Mouse (Mus musculus) embryonic fibroblast, embryonic 13.5 days (primary cell): ENCODE results near the gene Gpr4.
A peak's percentile ranks its signal among the peaks of the same experiment; 100 is the strongest.

Source experiments
- CTCF ChIP-seq: IDR thresholded peaks from 2 replicates; pipeline ENCODE4 v1.5.1; 2011; ENCODE audit warnings: mild to moderate bottlenecking, control low read depth, low read length, moderate library complexity, borderline replicate concordance; ENCODE audit not compliant: insufficient read depth
- POLR2A ChIP-seq: IDR thresholded peaks from 2 replicates; pipeline ENCODE4 v1.6.1; 2011; ENCODE audit warnings: low read depth, mild to moderate bottlenecking, control low read depth, low read length, moderate library complexity

GRCm38 (mm10) chr7:19197985-19198384, 14.4 kb upstream of the Gpr4 start:
- TF ChIP-seq CTCF, result peak; percentile 56; the same call in 1 of the 2 replicates
- TF ChIP-seq POLR2A, result no peak
